Mouse (Mus musculus): Measurements from ENCODE around the gene Slc35c2. TPM values are rescaled to one million over a fixed set of nuclear protein-coding genes. Genes with fewer than 3 reads are reported as not detected.
A peak's percentile ranks its signal among the peaks of the same experiment; 100 is the strongest.

Slc35c2 gene
- polyA plus RNA-seq, 1 experiment: 58.7 TPM

DNA sequence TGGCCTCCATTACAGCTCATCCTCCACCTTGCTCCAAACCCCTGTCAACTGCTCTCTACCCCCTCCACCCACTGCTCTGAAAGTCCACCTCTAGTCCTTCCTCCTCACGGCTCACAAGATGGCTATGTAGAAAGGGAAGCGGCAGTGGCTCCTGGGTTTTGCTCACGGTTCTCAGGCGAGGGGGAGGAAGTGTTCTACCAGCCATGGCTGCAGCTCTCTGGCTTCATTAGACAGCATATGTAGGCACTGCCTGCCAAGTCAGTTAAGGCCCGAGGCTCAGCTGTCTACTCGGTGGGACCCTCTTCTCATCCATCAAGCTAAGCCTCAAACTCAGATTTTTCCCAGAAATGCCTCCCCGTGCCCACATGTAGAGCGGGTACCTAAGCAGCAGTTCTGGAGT, 12.8 kb upstream of the Slc35c2 start:
- no peak overlapping the region for H3K4me3 ChIP-seq (ENCODE audit: control insufficient read depth, low read depth, low read length)
- no peaks in the 10 kb centered on the region for H3K4me1 ChIP-seq (ENCODE audit: control insufficient read depth, insufficient read depth, low read length)
- no peak overlapping the region for H3K27ac ChIP-seq (ENCODE audit: control insufficient read depth, insufficient read depth, low read depth, low read length)
- TF ChIP-seq POLR2A (IDR thresholded peaks at IDR 0.05; ENCODE audit: control insufficient read depth, low read depth, low read length) (no peak), CTCF (IDR thresholded peaks at IDR 0.05; ENCODE audit: control insufficient read depth, insufficient read depth, insufficient replicate concordance, low read depth, low read length) (no peak)
- H3K36me3 ChIP-seq (ENCODE audit: control insufficient read depth, insufficient read depth, low read length): no peaks in the 10 kb centered on the region; the same call in none of the 2 replicates
- H3K27me3 ChIP-seq (ENCODE audit: control insufficient read depth, insufficient read depth, low read length): no peaks in the 10 kb centered on the region

DNA sequence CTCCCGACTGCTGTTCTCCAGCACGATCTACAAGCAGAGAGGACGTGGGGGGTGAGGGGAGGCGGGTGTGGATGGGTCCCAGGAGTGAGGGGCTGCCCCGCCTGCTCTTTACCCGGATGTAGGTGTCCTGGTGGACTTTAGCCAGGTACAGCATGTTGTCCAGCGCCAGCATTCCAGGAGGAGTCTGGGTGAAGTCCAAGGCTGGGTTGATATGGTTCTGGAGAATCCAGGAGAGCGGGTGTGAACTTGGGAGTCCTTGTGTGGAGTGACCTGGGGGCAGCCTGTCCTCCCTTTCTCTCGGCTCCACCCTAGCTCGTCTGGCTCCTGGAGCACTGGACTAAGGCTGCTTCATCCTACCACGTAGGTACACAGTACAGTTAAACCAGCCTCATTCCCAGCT, 9.8 kb upstream of the Slc35c2 start:
- H3K4me1 ChIP-seq (ENCODE audit: control insufficient read depth, insufficient read depth, low read length): no peaks in the 10 kb centered on the region
- TF ChIP-seq POLR2A (IDR thresholded peaks at IDR 0.05; ENCODE audit: control insufficient read depth, low read depth, low read length): no peak
- no peak for TF ChIP-seq CTCF (IDR thresholded peaks at IDR 0.05; ENCODE audit: control insufficient read depth, insufficient read depth, insufficient replicate concordance, low read depth, low read length)
- no peak overlapping the region for H3K4me3 ChIP-seq (ENCODE audit: control insufficient read depth, low read depth, low read length)
- H3K36me3 ChIP-seq (ENCODE audit: control insufficient read depth, insufficient read depth, low read length): no peaks in the 10 kb centered on the region; the same call in 1 of the 2 replicates
- H3K27ac ChIP-seq (ENCODE audit: control insufficient read depth, insufficient read depth, low read depth, low read length): no peak overlapping the region
- H3K27me3 ChIP-seq (ENCODE audit: control insufficient read depth, insufficient read depth, low read length): no peaks in the 10 kb centered on the region

DNA sequence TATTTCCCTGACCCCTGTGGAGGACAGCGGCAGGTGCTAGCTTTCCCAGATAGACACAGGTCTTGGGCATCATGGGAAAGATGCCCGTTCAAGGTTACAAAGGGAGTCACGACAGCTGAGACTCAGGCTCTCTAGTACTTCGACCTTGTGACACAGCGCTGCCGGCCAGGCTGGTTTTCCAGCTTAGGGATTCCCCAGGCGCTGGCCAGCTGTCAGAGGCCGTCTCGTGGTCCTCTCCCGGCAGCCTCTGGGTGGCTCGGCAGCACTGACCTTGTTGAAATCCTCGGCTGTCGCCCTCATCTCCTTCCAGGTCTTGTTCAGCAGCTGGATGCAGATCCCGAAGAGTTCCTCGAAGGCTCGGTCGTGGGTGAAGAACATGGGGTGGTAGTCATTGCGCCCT, 8.9 kb upstream of the Slc35c2 start:
- no peak overlapping the region for H3K4me3 ChIP-seq (ENCODE audit: control insufficient read depth, low read depth, low read length)
- H3K36me3 ChIP-seq (ENCODE audit: control insufficient read depth, insufficient read depth, low read length): no peaks in the 10 kb centered on the region; the same call in 1 of the 2 replicates
- H3K27me3 ChIP-seq (ENCODE audit: control insufficient read depth, insufficient read depth, low read length): no peaks in the 10 kb centered on the region
- no peak overlapping the region for H3K27ac ChIP-seq (ENCODE audit: control insufficient read depth, insufficient read depth, low read depth, low read length)
- TF ChIP-seq POLR2A (IDR thresholded peaks at IDR 0.05; ENCODE audit: control insufficient read depth, low read depth, low read length) (no peak), CTCF (IDR thresholded peaks at IDR 0.05; ENCODE audit: control insufficient read depth, insufficient read depth, insufficient replicate concordance, low read depth, low read length) (no peak)
- no peaks in the 10 kb centered on the region for H3K4me1 ChIP-seq (ENCODE audit: control insufficient read depth, insufficient read depth, low read length)

DNA sequence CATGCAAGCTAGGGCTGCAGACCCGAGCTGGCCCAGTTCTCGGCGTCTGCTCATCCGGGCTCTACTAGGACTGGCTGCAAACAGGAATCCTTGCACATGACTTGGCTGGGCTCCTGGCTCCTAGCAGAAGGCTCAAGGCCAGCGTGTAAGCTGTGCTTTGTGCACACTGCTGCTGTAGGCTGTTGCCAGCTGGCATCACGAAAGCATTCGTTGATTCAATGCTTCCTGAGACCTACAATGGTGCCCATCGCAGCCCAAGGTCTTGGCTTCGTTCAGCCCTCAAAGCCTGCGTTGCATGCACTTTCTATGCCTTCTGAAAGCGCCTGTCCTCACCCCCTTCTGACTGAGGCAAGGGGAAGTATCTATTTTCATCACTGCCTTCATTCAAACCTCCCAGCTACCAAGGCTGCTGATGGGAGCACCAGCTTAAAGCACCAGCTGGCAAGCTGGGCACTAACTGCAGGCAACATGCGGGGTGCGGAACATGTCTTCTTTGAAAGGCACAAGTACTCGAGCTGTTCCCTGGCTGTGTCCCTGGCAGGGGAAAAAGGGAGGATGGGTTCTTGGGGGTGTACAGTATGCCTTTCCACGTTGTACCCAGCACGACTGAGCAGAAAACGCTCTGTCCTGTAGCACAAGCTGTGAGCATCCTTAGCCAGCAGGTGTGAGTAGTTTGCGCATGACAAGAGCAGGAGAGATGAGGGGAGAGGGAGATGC, 804 bp upstream of the Slc35c2 start:
- H3K4me3 ChIP-seq (ENCODE audit: control insufficient read depth, low read depth, low read length): peak overlapping the region; percentile 87
- H3K36me3 ChIP-seq (ENCODE audit: control insufficient read depth, insufficient read depth, low read length): no peaks in the 10 kb centered on the region
- H3K4me1 ChIP-seq (ENCODE audit: control insufficient read depth, insufficient read depth, low read length): peaks cover 12% of the 10 kb centered on the region
- TF ChIP-seq POLR2A (IDR thresholded peaks at IDR 0.05; ENCODE audit: control insufficient read depth, low read depth, low read length) (peak; percentile 28; the same call in 1 of the 2 replicates), CTCF (IDR thresholded peaks at IDR 0.05; ENCODE audit: control insufficient read depth, insufficient read depth, insufficient replicate concordance, low read depth, low read length) (no peak)
- peak overlapping the region; percentile 63 for H3K27ac ChIP-seq (ENCODE audit: control insufficient read depth, insufficient read depth, low read depth, low read length)
- H3K27me3 ChIP-seq (ENCODE audit: control insufficient read depth, insufficient read depth, low read length): no peaks in the 10 kb centered on the region

DNA sequence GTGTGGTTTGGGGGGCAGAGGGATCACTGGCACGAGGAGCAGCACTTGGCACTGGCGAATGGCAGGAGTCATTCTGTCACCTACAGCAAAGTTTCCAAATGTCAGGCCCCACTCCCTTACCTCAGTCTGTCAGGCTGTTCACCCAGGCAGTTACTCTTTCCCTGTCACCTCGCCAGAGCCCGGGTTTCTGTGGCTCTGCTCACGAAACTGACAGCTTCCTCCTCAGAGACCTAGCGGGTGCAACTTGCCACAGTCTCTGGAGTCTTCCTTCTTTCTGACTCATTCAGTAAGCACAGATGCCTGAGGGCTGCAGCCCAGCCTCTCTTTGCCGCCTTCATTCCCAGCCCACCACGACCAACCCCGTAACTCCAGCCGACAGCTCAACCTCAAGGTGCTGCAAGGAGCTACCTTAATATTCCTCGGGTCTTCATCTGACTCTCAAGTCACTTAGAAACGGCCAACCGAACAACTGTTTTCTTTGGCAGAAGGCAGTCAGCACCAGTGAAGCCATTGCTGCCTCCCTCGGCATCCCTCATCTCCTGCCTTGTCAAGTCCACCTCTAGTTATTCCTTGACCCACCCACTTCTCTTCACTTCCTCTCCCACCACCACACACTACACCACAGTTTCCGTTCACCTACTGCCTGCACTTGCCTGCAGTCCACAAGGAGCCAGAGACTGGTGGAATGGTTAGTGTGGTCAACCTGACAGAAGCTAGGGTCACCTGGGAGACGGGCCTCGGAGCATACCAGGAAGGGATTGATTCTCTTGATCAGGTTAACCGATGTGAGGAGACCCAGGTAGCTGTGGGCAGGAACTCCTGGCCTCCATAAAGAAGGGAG, 1.1 kb downstream of the Slc35c2 start:
- no peak for TF ChIP-seq POLR2A (IDR thresholded peaks at IDR 0.05; ENCODE audit: control insufficient read depth, low read depth, low read length)
- TF ChIP-seq CTCF (IDR thresholded peaks at IDR 0.05; ENCODE audit: control insufficient read depth, insufficient read depth, insufficient replicate concordance, low read depth, low read length): no peak
- H3K4me3 ChIP-seq (ENCODE audit: control insufficient read depth, low read depth, low read length): no peak overlapping the region; the same call in 1 of the 2 replicates
- peaks cover 12% of the 10 kb centered on the region for H3K4me1 ChIP-seq (ENCODE audit: control insufficient read depth, insufficient read depth, low read length)
- H3K27me3 ChIP-seq (ENCODE audit: control insufficient read depth, insufficient read depth, low read length): no peaks in the 10 kb centered on the region
- no peaks in the 10 kb centered on the region for H3K36me3 ChIP-seq (ENCODE audit: control insufficient read depth, insufficient read depth, low read length)
- no peak overlapping the region for H3K27ac ChIP-seq (ENCODE audit: control insufficient read depth, insufficient read depth, low read depth, low read length)

DNA sequence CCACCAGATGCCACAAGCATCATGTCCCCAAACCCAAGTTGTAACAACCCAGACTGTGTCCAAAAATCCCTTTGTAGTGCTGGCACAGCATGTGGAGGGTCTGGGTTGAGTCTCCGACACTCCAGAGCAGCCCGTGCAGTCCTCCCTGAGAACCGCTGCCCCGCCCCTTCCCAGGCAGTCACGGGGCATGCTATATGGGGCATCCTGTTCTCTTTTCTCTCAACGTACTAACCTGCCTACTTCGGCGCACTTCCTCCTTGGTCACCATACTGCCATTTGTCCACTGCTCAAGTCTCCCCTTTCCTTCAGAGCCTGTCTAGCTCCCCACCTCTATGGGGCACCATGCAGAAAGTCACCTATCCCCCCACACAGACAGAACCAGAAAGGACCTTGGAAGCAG, 2.0 kb downstream of the Slc35c2 start:
- TF ChIP-seq POLR2A (IDR thresholded peaks at IDR 0.05; ENCODE audit: control insufficient read depth, low read depth, low read length) (no peak), CTCF (IDR thresholded peaks at IDR 0.05; ENCODE audit: control insufficient read depth, insufficient read depth, insufficient replicate concordance, low read depth, low read length) (no peak)
- H3K27ac ChIP-seq (ENCODE audit: control insufficient read depth, insufficient read depth, low read depth, low read length): no peak overlapping the region
- no peaks in the 10 kb centered on the region for H3K27me3 ChIP-seq (ENCODE audit: control insufficient read depth, insufficient read depth, low read length)
- no peak overlapping the region for H3K4me3 ChIP-seq (ENCODE audit: control insufficient read depth, low read depth, low read length)
- H3K4me1 ChIP-seq (ENCODE audit: control insufficient read depth, insufficient read depth, low read length): peaks cover 12% of the 10 kb centered on the region
- H3K36me3 ChIP-seq (ENCODE audit: control insufficient read depth, insufficient read depth, low read length): no peaks in the 10 kb centered on the region; the same call in 1 of the 2 replicates

DNA sequence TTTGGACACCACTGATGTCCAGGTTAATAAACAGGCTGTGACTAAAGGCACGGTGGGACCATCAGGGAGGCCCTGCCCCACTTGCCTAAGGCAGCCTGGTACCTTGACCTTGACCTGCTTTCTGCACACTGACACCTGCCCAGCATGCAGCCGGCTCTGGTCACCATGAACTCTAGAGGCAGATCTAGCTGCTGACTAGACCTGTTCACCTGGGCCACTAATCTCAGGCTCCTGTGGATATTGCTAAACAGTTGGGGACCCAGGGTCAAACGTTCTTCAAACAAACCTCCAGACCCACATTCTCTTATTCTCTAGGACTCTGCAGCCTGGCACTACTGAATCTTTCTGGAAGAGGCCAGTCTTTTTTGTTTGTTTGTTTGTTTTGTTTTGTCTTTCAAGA, 2.6 kb downstream of the Slc35c2 start:
- no peaks in the 10 kb centered on the region for H3K27me3 ChIP-seq (ENCODE audit: control insufficient read depth, insufficient read depth, low read length)
- H3K4me1 ChIP-seq (ENCODE audit: control insufficient read depth, insufficient read depth, low read length): peaks cover 12% of the 10 kb centered on the region
- TF ChIP-seq CTCF (IDR thresholded peaks at IDR 0.05; ENCODE audit: control insufficient read depth, insufficient read depth, insufficient replicate concordance, low read depth, low read length): no peak
- TF ChIP-seq POLR2A (IDR thresholded peaks at IDR 0.05; ENCODE audit: control insufficient read depth, low read depth, low read length): no peak
- H3K36me3 ChIP-seq (ENCODE audit: control insufficient read depth, insufficient read depth, low read length): no peaks in the 10 kb centered on the region; the same call in 1 of the 2 replicates
- H3K27ac ChIP-seq (ENCODE audit: control insufficient read depth, insufficient read depth, low read depth, low read length): no peak overlapping the region
- no peak overlapping the region for H3K4me3 ChIP-seq (ENCODE audit: control insufficient read depth, low read depth, low read length)
